Mouse (Mus musculus) ES-E14 (cell line): ENCODE results near the gene Fbln2.

Source experiments
- HCFC1 ChIP-seq: IDR thresholded peaks from 2 replicates; pipeline ENCODE4 v1.6.1; 2012; ENCODE audit warnings: low read length, inconsistent platforms, borderline replicate concordance; ENCODE audit not compliant: insufficient read depth
- ZNF384 ChIP-seq: IDR thresholded peaks from 2 replicates; pipeline ENCODE4 v1.6.1; 2012; ENCODE audit warnings: low read depth, low read length, inconsistent platforms

DNA sequence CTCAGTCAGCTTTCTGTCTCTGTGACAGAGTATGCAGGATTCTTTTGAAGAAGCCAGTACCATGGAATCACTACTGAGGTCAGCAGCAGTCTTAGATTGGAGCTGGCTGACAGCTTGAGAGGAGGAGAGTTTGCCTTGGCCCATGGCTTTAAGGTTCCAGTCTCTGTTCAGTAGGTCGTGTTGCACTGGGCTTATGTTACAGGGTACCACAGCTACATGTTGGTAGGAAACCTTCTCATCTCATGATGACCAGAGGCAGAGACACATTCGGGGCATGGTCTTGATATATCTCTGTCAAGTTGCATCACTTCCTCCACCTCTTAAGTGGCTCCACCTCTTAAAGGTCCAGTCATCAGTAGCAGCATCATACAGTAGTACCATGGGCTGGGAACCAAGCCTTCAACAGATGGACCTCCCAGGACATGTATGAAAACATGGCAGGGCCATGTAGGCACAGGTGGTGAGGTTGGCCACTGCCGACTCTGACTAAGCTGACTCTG is 40.8 kb upstream of the Fbln2 start:
- TF ChIP-seq HCFC1 (no peak), ZNF384 (no peak)
